Mouse (Mus musculus): Measurements from ENCODE around the gene Usp25.

Gene Usp25

DNA sequence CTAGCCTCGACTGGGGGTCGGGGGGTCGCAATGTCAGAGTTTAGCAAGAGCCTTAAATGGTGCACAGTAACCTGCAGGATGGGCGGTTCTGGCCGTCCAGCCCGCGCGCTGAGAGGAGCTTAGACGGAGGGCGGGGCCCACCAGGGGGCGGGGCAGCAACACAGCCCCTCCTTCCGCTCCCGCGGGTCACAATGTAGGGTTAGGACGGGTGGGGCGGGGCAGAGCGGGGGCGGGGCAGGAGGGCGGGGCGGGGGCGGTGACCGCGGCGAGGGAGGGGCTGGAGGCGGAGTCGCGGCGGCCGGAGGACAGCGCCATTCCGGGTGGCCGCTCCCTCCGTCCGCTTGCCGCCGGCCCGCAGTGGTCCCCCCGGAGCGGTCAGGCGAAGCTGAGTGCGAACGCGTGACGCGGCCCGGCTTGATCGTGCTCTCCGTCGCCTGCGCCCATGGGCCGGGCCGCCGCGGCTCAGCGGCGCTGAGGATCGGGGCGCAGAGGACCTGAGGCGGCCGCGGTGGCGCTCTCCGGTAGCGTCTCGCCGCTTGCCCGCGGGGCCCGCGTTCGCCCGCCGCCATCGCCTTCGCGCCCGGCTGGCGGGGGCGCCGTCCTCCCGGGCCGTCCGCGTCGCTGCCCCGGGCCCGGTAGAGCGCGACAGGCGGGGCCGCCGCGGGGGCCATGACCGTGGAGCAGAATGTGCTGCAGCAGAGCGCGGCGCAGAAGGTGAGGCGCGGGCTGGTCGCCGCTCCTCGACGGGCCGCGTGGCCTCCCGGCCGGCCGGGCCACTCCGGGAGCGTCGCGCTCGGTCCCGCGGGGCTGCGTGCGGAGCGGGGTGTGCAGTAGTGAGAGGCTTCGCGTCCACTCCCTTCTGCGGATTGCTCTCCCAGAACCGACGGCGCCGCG lies at the start of gene Usp25:
Usp25 (plus strand) TSS at position 280 of the 894 bp plus-strand sequence.
- peak; percentile 69 for DNase-seq (ENCODE audit: low spot score)

DNA sequence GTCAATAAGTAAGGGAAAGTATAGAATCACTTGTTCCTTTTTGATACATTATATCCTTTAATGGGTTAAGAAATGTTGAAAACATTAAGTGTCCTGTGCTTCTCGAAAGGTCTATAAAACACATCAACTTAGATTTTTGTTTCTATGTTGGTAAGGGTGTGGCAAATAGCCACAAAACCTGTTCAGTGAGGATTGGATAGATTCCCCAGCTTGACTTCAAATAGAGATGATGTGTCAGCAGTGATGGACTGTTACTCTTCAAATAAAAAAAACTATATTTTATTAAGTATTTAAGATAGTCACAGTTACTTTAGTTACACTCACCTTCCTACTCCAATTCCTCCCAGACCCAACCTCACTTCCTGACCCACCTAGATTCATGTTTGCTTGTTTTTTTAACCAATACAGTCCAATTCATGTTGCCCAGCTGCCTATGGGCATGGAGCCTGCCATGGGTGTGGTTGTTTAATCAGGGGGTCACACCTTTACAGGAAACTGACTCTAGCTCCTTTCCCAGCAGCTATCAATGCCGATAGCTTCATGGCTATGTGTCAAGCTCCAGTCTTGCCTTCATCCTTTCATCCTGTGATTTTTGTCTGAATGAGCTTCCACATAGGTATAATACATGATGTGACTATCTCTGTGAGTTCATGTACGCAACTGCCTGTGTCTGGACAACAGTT lies 45.8 kb upstream of the Usp25 start:
- DNase-seq (ENCODE audit: low spot score), result no peak

DNA sequence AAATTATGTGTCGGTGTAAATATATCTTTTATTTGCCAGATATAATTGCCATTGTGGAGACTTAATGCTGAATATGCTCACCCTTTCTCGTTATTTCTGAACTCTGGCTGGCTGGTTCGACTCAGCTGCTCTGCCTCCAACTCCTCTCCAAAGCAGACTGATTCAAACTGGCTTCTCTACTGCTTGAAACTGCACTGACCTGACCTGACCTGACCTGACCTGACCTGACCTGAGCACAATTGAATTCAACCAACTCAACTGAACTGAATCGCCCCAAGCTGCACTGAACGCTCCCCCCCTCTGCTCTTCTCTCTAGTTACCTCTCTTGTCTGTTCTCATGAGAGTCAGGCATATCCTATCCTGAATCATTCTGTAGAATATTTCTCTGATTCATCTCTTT lies 42.3 kb upstream of the Usp25 start:
- DNase-seq (ENCODE audit: low spot score), result no peak

DNA sequence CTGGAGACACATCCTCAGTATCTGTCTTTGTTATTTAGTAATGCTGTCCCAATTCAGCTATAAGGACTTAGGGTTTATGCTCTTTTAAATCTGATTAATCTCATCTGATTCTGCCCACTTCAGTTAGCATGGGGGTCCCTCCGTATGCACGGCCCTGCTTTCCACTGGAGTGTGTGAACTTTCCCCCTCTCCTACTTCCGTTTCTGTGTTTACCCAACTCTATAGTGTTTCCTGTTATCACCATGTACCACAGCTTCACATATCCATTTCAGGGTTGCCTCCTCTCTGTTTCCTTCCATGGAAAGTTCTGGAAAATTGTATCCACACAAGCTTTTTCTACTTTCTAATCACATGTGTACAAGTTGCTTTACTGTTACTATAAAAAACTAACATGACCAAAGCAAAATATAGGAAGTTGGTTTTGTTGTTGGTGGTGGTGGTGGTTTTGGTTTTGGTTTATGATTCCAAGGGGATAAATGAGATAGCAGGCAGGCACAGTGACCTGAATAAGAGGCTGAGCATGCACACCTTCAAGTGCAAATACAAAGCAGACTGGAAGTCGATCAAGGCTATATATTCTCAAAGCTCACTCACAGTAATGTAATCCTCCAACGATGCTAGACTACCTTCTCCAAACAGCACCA lies 36.6 kb upstream of the Usp25 start:
- no peak for DNase-seq (ENCODE audit: low spot score)

DNA sequence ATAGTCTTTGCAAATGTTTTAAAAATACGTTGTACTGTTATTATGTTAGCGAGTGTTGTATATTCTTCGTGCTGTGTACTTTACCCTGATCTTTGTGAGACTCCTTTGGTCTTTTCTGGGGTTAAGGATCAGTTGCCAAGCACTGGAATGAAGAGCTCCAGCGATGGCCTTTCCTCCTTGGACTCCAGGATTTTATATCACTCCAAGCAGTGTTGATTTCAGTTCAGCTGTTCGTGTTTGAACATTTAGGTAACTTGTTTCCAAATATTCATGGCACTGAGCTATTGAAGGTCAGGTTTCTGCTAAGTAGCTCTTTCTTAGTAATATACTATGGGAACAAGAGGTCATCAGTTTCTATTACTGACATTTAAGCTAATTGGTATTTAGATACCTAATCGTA lies 29.8 kb upstream of the Usp25 start:
- no peak for DNase-seq (ENCODE audit: low spot score)

DNA sequence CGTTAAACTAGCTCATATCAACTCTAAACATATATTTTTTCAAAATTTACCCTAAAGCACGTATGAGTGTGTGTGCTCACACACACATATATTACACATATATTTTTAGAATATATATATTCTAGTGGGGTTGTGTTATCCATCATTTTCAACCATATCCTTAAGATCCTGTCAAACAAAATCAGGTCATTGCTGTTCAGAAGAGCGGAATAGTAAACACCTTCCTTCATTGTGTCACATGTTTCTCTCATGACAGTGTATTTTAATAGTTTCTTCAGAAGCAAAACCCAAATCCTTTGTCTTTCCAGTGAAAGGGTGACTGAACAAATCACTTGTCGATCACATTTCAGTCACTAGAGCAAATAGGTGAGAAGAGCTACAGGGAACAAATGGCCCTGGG lies 25.8 kb upstream of the Usp25 start:
- DNase-seq (ENCODE audit: low spot score), result no peak

DNA sequence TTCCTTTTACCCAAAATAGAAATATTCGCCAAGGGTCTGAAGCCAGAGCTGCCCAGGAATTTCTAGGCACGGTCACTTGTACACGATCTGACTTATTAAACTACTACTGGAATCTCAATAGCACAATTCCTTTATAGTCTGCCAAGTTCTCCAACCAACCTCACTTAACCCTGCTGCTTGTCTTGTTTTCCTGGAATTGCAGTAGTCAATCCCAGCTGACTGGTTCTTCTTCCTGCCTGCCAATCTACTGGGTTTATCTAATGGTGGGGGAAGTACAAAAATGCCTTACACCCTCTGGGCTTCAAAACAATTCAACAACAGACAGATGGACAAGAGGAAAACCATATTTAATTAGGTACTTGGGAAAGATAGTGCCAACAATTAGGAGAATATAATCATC lies 9.6 kb upstream of the Usp25 start:
- DNase-seq (ENCODE audit: low spot score), result no peak

DNA sequence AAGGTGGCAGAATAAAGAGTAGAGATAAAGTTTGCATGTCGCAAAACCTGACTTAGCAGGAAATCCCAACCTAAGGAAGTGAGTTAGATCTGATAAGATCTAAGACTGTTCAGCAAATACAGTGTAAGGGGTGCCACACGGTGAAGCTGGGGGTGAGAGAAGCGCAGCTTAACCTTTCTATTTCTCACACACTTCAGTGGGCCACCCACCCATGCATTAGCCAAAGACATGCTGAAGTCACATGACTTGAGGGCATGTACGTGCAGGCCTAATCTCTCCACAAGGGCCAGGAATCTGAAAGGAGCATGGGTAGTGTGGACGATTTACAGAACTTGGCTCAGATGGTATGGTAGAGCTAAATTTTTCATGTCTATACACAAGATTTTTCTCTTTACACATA lies 4.3 kb upstream of the Usp25 start:
- no peak for DNase-seq (ENCODE audit: low spot score)

DNA sequence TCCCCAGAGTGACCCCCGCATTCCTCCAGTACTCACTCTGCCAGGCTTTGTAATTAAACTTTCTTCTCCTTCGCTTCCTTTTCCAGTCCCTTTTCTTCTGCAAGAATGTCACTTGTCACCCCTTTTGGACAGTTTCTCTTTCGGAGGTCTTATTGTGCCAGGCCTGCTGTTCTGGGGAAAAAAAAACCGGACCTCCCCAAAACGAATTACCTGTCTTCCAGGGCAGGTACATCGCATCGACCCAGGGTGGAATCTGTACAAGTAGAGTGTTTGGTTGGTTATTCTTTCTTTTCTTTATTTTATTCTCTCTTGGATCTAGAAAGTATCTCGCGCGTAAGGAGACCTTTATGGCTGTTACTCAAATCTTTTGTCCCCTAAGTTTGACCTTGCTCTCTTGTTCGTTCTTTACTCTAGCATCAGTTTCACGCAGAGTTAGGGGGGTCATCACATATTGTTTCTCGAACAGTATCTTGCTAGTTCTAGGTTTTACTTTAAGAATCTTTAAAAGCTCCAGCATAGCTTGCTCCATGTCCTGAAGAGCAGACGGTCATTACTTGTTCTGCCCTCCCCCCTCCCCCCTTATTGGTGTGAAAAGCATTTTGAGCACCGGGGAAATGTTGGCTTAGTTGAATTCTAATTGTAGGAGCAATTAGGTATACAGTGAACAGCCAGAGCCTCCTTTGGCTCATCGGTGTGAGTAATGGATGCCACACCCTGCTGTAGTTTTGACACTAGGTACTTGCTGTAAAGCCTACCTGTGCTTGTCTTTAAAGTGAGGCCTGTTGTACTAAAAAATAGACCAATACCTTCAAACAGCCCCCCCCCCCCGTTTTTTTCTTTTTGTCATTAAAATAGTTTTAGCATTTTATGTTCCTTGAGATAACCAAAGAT lies 1.1 kb downstream of the Usp25 start:
- DNase-seq (ENCODE audit: low spot score), result peak; percentile 20

DNA sequence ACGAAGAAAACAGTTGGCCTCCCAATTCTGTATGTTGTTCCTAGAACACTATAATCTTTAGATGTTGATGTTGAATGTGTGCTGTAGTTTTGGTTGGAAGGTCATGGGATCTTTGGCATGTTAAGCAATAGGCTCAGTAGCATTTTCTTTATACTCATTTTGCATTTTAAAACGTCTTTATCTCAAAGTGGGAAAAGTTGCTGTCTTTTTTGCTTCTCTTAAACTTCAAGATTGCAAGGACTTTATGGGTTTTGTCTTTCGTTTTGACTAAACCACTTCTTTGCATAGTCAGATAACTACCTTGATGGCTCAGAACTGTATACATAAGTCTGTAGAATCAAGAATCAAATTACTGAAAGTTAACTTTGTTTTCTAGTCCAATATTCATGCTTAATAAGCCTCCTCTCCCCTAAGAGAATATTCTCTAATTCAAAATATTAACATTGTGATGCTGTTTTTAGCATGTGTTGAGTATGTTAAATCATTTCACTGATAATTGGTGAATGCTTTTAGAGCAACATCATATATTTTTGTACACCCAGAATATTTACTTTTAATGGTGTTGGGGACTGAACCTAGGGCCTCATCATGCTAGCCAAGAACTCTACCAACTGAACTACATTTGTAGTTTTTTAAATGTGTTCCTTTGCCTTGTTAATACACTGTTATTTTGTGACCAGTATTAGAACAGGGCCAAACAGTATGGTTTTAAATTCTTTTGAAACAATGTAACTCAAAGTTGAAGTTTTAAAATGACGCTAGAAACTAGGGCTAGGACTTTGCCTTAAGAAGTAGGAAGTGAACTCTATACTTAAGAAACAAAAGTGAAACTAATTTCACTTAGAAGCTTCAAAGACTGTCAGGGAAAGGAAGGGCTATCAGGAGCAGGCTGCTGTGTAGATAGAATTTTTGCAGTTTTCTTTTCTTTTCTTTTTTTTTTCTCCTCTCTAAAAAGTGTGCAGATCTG lies 2.2 kb downstream of the Usp25 start:
- DNase-seq (ENCODE audit: low spot score), result no peak

DNA sequence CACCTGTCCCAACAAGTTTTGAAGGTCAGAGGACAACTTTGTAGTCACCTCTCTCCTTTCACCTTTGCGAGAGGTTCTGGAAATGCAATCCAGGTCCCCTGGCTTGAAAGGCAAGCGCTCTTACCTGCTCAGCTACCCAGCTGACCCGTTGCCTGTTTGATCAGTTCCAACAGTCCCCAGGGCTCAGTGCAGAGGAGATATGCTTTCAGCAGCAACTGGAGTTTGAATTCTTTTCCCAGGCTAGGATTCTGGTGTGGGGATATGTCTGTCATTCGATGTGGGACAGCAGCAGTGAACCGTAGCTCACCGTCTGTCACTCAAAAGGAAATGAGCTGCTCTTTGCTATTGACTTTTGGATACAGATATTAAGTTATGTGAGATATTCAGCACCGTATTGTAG lies 4.4 kb downstream of the Usp25 start:
- DNase-seq (ENCODE audit: low spot score), result no peak

DNA sequence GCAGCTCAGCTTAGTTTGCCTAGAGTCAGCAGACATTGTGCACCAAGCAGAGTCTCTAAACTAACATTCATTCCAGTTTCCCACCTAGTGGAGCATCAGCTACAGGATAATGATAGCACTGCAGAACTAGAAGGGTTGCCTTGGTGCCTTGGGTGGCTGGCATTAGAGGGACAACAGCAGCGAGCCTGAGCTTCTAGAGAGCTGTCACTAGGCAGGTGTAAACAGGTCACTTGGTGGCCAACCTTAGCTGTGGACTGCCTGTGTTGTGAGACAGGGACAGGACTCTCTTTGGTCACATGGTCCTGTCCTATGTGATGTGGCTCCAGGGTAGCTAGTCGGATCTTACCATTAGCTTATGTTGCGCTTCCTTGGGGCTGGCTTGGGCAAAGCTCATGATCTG lies 6.7 kb downstream of the Usp25 start:
- no peak for DNase-seq (ENCODE audit: low spot score)

DNA sequence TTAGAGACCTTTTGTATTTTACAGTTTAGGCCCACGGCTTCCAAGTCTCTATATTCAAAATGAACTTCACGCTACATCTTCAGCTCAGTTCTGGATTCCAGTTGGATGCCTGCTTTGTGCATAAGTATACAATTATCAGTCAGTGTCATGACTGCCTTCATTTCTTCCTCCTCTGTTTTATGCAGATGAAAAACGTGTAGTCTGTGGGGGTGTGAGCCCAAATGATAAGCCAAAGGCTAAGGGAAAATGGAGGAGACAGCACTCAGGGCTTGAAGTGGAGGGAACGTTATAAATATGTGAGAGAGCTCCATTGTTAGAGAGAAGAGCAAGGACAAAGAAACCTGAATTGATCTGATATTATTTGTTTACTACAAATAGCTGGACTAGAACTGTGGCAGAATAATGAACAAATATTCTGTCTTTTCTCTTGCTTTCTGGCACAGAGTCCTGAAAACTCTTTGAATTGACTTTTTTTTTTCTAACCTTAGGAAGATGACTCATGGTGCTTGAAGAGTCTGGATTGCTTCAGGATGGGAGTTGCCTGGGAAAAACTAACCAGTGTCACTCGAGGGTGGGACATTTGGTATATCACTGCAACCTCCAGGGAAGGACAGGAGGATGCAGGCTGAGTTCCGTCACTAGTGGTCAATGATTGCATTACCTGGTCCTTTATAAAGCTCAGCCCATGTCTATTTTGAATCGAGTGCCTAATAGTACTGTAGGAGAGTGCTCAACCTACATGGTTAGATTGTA lies 10.3 kb downstream of the Usp25 start:
- DNase-seq (ENCODE audit: low spot score), result no peak

DNA sequence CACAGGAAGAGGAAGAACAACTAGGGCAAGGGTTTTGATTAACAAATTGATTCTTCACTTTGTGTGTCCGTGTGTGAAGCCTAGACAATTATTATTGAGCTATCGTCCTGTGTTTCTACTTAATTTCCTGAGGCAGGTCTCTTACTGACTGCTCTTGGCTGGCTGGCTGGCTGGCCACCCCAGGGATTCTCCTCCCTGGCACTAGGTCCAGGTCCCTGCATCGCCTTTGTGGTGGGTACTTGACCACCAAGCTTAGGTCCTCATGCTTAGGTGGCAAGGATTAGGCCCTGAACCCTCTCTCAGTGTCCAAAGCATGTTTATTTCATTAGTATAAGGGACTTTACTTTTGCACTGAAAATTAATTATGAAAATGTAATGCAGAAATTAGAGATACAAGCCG lies 12.6 kb downstream of the Usp25 start:
- no peak for DNase-seq (ENCODE audit: low spot score)

DNA sequence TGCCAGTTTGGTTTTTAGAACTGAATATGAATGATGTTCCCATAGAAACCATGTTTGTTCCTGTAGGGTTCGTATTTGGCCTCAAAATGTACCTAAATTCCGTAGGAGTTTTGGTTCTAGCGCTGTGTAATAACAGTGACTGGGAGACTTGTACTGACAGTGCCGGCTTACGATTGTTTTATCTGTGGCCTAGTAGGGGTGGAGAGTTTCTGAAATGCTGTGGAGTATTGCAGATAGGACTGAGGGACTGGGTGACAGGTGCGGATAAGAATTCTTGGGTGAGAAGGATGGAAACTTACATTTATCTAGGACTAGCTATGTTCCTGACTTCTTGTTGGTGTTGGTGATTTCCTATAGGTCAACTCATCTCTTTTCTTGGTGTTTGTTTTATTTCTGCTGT lies 13.4 kb downstream of the Usp25 start:
- DNase-seq (ENCODE audit: low spot score), result no peak

DNA sequence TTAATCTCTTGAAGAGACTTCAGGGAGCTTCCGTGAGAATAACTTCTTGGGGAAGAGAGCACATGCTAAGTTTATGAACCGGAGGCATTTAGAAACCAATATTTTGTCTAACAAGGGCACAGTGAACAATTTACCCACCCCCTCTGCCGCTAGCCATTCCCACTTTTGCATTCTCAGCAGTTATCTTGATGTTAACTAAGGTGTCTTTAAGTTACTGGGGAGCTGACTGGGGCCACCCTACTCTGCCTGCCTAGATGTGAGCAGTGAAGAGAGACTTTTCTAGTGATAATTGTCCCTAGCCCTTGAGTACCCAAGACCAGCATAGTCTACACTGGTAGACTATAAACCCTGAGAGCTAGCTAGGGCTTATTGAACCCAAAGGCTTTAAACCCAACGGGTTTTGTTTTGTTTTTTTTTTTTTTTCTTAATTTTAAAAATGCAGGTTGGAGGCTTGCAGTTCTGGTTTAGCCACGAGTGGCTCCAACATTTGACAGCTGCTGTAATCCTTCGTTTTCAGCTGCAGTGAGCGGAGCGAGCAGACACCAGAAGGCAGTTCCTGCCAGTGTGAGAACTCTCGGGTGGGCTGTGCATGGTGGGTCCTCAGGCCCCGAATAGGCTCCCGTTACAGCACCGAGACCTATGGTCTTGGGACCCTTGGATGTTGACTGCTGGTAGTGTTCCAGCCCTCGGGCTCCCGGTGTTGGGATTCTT lies 14.6 kb downstream of the Usp25 start:
- DNase-seq (ENCODE audit: low spot score), result no peak

DNA sequence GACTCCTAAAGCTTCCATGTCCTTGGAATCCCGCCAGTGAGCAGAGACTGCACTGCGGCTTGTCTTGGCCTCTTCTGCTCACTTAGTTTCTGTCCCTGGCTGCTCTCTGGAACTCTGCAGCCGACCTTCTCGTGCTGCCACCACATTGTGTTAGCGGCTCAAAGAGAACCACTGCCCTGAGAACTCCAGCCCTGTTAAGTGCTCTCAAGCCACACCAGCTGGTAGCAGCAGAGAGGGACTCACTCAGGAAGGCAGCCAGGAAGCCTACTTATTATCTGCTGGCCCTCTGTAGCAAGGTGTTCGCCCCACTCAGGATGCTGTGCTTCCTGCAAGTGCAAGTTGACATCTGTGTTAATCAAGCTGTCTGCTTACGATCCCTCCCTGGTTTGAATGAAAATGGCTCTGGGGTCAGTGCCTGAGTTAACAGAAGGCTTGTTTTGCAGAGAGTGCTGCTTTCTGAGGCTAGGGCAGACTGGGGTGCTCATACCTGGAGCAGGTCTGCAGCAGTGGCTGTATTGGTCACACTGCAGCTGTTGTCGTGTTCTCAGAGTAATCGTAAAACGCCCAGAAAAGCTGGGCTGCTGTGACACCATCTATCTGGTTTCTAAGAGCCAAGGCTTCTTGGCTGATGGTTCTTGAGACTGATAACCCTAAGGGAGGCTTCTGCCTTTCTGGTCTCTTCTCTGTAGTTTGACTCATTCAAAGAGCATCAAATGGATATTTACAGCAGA lies 15.3 kb downstream of the Usp25 start:
- DNase-seq (ENCODE audit: low spot score), result no peak

DNA sequence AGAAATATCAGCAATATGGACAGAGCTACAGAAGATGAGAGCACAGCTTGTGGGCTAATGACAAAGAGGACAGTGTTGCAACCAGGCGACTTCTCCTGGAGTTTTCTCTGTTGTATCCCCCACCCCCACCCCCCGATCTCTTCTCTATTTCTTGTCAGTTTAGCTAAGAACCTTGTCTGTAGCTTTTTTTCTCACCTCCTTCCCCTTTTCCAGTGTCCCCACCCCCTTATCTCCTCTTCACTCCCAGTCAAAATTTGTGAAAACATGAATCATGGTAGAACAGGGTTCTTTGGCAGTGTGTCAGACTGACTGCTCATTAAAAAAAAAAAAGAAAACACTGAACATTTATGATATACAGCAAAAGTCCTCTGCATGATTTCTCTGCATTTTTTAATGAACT lies 16.9 kb downstream of the Usp25 start:
- DNase-seq (ENCODE audit: low spot score), result no peak

DNA sequence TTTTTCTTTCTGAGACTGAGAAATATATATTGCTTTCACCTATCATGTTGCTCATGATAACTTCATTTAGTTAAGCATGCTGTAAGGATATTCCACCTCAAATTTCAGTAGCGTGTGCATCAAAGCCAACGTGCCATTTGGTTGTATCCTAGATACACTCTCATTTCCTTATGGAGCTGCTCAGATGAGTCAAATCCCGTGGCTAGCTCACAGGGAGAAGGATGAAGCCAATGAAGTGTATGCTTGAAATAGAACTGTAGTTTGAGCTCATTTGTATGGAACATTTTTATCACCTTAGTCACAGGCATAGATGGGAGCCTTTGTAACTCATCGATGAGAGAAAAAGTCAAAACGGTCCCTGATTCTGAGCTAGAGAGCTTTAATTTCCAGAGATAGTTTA lies 20.8 kb downstream of the Usp25 start:
- DNase-seq (ENCODE audit: low spot score), result no peak

All from ovary, postnatal 10 days (tissue).